Mouse (Mus musculus) lung, adult 2 months (tissue): ENCODE data around the gene Nptx2.

Source experiments
- CTCF ChIP-seq: fragments of 200-500 bp; IDR thresholded peaks from 2 replicates; pipeline ENCODE4 v1.5.1; 2011; ENCODE audit warnings: mild to moderate bottlenecking, low read length, control low read depth; ENCODE audit not compliant: insufficient read depth
- POLR2A ChIP-seq: fragments of 200-500 bp; IDR thresholded peaks from 2 replicates; pipeline ENCODE4 v1.6.1; 2011; ENCODE audit warnings: low read depth, mild to moderate bottlenecking, control low read depth, low read length, borderline replicate concordance; ENCODE audit errors: extremely low read depth

DNA sequence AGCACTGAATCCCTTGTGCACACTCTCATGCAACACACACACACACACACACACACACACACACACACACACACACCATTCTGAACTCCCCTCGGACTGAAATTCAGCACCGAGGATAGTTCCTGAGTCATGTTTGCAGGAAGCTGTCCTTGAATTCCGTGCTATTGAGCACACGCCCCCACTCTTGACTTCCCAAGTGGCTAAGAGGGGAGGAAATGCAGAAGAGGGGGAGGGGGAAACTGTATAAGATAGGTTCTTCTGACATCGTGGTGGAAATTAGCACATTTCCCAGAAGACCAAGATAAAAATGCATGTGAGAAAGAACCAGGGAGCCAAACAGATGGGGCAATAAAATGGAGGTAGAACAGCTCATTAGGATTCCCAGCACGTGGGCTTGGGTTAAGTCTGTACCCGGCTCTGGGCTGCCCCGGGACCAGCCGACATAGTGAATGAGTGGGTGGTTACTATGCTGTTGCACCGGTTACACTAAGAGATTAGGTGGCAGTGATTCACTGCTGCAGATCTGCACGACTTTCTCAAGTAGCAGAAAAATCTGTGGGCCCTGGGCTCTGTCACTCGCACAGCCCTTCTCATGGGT lies 2.9 kb upstream of the Nptx2 start:
- TF ChIP-seq POLR2A (no peak), CTCF (no peak)
